Mouse (Mus musculus): ENCODE measurements around the gene Rfc1. TPM values are rescaled to one million over a fixed set of nuclear protein-coding genes. Genes with fewer than 3 reads are reported as not detected.
"Not testable (repeated sequence)": the region's sequence is repeated elsewhere in the genome, so short reads cannot be mapped to it uniquely, and the experiment has no call there.

The Rfc1 gene
- polyA plus RNA-seq, 1 experiment: 42.8 TPM

GRCm38 (mm10) chr5:65298167-65298950 is 37.1 kb downstream of the Rfc1 start:
- Histone ChIP-seq H3K4me1 (ENCODE audit: control insufficient read depth, insufficient read depth, low read length) (no peaks in the 10 kb centered on the region; the same call in 1 of the 2 replicates), H3K27ac (ENCODE audit: control insufficient read depth, insufficient read depth, low read depth, low read length, poor library complexity) (no peak overlapping the region), H3K4me3 (replicated peaks; ENCODE audit: control insufficient read depth, low read depth, low read length) (no peak overlapping the region)
- WGBS: 67% methylated on average over 7 of the region's 7 CpGs
- TF ChIP-seq CTCF (IDR thresholded peaks at IDR 0.05; ENCODE audit: control insufficient read depth, insufficient read depth, low read length) (no peak), POLR2A (IDR thresholded peaks at IDR 0.05; ENCODE audit: borderline replicate concordance, control insufficient read depth, low read depth, low read length) (no peak)

DNA sequence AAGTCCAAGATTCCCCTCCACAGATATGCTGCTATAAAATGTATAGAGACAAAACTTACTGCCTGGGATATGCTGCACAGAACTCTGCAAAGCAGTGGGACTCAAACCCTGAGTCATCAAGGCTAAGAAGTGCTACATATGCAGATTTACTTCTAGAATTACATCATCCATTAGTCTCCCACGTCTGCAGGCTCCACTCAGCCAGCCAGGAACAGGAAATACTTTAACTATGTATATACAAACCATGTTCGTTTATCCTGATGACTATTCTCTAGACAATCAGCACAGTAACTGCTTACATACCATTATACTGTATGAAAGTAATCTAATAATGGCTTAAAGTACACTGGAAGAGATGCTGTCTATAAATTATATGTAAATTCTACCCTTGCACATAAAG is 41.2 kb downstream of the Rfc1 start:
- H3K27ac ChIP-seq (ENCODE audit: control insufficient read depth, insufficient read depth, low read depth, low read length, poor library complexity): no peak overlapping the region
- H3K4me3 ChIP-seq (replicated peaks; ENCODE audit: control insufficient read depth, low read depth, low read length): no peak overlapping the region
- WGBS: 42% methylated on average over 2 of the region's 2 CpGs
- TF ChIP-seq POLR2A (IDR thresholded peaks at IDR 0.05; ENCODE audit: borderline replicate concordance, control insufficient read depth, low read depth, low read length) (no peak), CTCF (IDR thresholded peaks at IDR 0.05; ENCODE audit: control insufficient read depth, insufficient read depth, low read length) (no peak)
- H3K4me1 ChIP-seq (ENCODE audit: control insufficient read depth, insufficient read depth, low read length): no peaks in the 10 kb centered on the region; the same call in 1 of the 2 replicates

GRCm38 (mm10) chr5:65293627-65294026 is 41.8 kb downstream of the Rfc1 start:
- 87% methylated on average over 6 of the region's 6 CpGs for WGBS
- H3K27ac ChIP-seq (ENCODE audit: control insufficient read depth, insufficient read depth, low read depth, low read length, poor library complexity): no peak overlapping the region

DNA sequence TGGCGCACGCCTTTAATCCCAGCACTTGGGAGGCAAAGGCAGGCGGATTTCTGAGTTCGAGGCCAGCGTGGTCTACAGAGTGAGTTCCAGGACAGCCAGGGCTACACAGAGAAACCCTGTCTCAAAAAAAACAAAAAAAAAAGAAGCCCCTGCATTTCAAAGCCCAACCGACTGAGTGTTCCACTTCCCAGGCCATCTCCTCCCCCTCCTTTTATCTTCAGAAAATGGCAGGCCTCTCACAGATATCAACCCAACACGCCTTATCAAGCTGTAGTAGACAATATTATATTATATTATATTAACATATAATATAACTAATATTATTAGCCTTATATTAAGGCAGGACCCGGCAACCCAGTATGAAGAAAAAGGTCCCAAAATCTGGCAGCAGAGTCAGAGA is 46.5 kb downstream of the Rfc1 start:
- not testable (repeated sequence) for H3K4me3 ChIP-seq (replicated peaks; ENCODE audit: control insufficient read depth, low read depth, low read length); H3K27ac ChIP-seq (ENCODE audit: control insufficient read depth, insufficient read depth, low read depth, low read length, poor library complexity); H3K4me1 ChIP-seq (ENCODE audit: control insufficient read depth, insufficient read depth, low read length)
- 78% methylated on average over 8 of the region's 8 CpGs for WGBS

More at GRCm38 (mm10) chr5:65293627-65294026, 41.8 kb downstream of the Rfc1 start:
- Histone ChIP-seq H3K4me1 (ENCODE audit: control insufficient read depth, insufficient read depth, low read length) (no peaks in the 10 kb centered on the region), H3K4me3 (replicated peaks; ENCODE audit: control insufficient read depth, low read depth, low read length) (no peak overlapping the region)
- TF ChIP-seq CTCF (IDR thresholded peaks at IDR 0.05; ENCODE audit: control insufficient read depth, insufficient read depth, low read length) (no peak), POLR2A (IDR thresholded peaks at IDR 0.05; ENCODE audit: borderline replicate concordance, control insufficient read depth, low read depth, low read length) (no peak)

DNA sequence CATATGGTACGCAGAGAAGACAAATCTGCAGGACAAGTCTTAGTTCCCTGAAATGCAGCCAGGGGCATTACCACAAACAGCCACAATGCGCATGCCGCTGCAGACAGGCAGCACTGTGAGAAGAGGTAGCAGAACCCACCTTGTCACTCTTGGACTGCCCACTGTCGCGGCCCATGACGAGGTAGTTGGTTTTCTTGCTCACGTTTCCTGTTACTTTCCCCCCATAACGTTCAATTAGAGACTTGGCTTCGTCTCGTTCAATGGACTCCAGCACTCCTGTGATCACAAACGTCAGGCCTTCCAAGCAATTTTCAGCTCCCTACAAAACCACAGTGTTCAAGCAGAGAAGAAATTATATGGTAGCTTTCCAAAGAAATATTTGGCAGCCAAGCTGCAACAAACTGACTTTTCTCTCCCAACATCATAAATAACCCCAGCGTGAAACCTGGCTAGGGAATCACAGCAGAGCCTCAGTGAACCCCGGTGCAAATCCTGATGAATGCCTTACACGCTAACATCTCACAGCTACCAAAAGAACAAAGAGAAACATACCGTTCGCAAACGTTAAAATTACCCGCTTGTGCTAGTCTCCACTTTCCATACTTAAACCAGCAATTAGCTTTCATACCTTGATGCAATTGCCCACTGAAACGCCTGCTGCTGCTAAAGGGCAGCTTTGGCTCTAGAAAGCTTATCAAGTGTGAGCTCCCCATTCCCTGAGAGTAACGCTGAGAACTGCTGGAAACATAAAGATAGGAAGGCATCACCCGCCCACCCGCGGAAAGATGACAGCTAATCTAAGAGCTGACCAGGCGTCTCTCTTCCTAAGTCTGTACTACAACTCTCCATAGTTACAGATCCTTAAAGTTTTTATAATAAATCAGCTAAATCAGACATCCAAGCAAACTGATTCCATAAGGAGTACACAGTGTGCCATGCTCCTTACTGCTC is 47.4 kb downstream of the Rfc1 start:
- H3K4me1 ChIP-seq (ENCODE audit: control insufficient read depth, insufficient read depth, low read length): no peaks in the 10 kb centered on the region
- 80% methylated on average over 24 of the region's 24 CpGs for WGBS
- H3K4me3 ChIP-seq (replicated peaks; ENCODE audit: control insufficient read depth, low read depth, low read length): no peak overlapping the region
- H3K27ac ChIP-seq (ENCODE audit: control insufficient read depth, insufficient read depth, low read depth, low read length, poor library complexity): no peak overlapping the region
- TF ChIP-seq POLR2A (IDR thresholded peaks at IDR 0.05; ENCODE audit: borderline replicate concordance, control insufficient read depth, low read depth, low read length) (no peak), CTCF (IDR thresholded peaks at IDR 0.05; ENCODE audit: control insufficient read depth, insufficient read depth, low read length) (no peak)

- Histone ChIP-seq H3K4me1 (ENCODE audit: control insufficient read depth, insufficient read depth, low read length) (no peaks in the 10 kb centered on the region), H3K4me3 (replicated peaks; ENCODE audit: control insufficient read depth, low read depth, low read length) (no peak overlapping the region), H3K27ac (ENCODE audit: control insufficient read depth, insufficient read depth, low read depth, low read length, poor library complexity) (no peak overlapping the region)
- WGBS: 92% methylated on average over 3 of the region's 3 CpGs
- peak; percentile 58 for TF ChIP-seq CTCF (IDR thresholded peaks at IDR 0.05; ENCODE audit: control insufficient read depth, insufficient read depth, low read length)
- no peak for TF ChIP-seq POLR2A (IDR thresholded peaks at IDR 0.05; ENCODE audit: borderline replicate concordance, control insufficient read depth, low read depth, low read length)
Measured at GRCm38 (mm10) chr5:65284171-65284570, 51.3 kb downstream of the Rfc1 start.

DNA sequence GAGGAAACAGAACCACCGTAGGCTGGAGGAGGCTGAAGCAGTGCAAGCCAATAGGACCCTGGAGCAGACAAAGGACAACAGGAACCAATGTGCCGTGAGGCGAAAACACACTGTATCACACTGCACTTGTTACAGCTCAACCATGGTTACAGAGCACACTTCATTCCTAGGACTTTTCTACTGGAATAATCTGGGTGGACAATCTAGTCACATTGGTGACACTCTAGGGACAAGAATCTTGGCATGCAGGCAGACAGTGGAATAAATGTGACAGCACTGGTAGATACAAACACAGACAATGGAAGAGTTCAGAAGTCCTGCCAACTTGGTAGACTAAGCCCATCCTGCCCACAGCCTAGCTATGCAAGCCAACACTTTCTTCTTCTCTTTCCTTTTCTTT is 54.3 kb downstream of the Rfc1 start:
- H3K27ac ChIP-seq (ENCODE audit: control insufficient read depth, insufficient read depth, low read depth, low read length, poor library complexity): no peak overlapping the region
- TF ChIP-seq POLR2A (IDR thresholded peaks at IDR 0.05; ENCODE audit: borderline replicate concordance, control insufficient read depth, low read depth, low read length) (no peak), CTCF (IDR thresholded peaks at IDR 0.05; ENCODE audit: control insufficient read depth, insufficient read depth, low read length) (no peak)
- 95% methylated on average over 3 of the region's 3 CpGs for WGBS
- no peak overlapping the region for H3K4me3 ChIP-seq (replicated peaks; ENCODE audit: control insufficient read depth, low read depth, low read length)
- H3K4me1 ChIP-seq (ENCODE audit: control insufficient read depth, insufficient read depth, low read length): no peaks in the 10 kb centered on the region

DNA sequence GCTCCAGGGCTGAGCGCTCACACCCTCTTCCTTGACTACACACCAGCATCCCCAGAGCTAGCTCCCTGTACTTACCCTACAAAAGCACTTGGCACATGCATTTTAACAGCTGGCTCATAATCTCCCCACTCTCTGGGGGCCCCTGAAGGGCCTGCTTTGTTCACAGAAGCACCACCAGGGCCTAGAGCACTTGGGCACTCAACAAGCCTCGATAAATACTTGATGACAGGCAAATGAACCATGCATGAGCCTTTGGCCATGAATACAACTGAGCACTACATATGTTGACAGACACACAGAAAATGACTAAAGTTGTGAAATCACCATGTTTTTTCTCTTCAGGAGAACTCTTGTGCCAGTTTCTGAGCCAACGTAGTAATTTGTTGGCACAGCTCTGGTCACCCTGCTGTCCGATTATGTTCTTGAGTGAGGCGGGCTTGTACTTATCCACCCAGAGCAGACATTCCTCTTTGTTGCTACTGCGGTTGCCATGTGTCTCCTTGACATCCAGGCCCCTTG is 56.3 kb downstream of the Rfc1 start:
- H3K4me1 ChIP-seq (ENCODE audit: control insufficient read depth, insufficient read depth, low read length): no peaks in the 10 kb centered on the region
- no peak overlapping the region for H3K4me3 ChIP-seq (replicated peaks; ENCODE audit: control insufficient read depth, low read depth, low read length)
- TF ChIP-seq CTCF (IDR thresholded peaks at IDR 0.05; ENCODE audit: control insufficient read depth, insufficient read depth, low read length) (no peak), POLR2A (IDR thresholded peaks at IDR 0.05; ENCODE audit: borderline replicate concordance, control insufficient read depth, low read depth, low read length) (no peak)
- WGBS: 94% methylated on average over 6 of the region's 6 CpGs
- no peak overlapping the region for H3K27ac ChIP-seq (ENCODE audit: control insufficient read depth, insufficient read depth, low read depth, low read length, poor library complexity)

Measured in bone marrow, adult 2 months (tissue).